Mouse (Mus musculus) limb, embryonic 14.5 days (tissue): ENCODE data around the gene Trmt44. TPM values are rescaled to one million over a fixed set of nuclear protein-coding genes. Genes with fewer than 3 reads are reported as not detected.

ENCODE experiments used
- ATAC-seq: fragments of 200-750 bp; cut with Nextera tagmentation; 2 replicates; pipeline ENCODE4 v1.8.0; 2017; ENCODE audit warnings: low read depth, moderate number of reproducible peaks, moderate TSS enrichment; ENCODE audit not compliant: low FRiP score
- DNase-seq: peaks from one replicate; pipeline ENCODE4 v3.0.0-alpha.2; 2015; ENCODE audit warnings: low spot score
- H3K27ac ChIP-seq: fragments of 300-500 bp; sonication (generic); replicated peaks from 2 replicates; pipeline ENCODE4 v1.5.1; 2014; ENCODE audit warnings: low read depth, mild to moderate bottlenecking, low read length, moderate library complexity, mixed read lengths
- H3K27me3 ChIP-seq: fragments of 300-500 bp; sonication (generic); 2 replicates; pipeline ENCODE4 v1.6.1; 2014; ENCODE audit warnings: low read length, mixed read lengths; ENCODE audit not compliant: control insufficient read depth, insufficient read depth
- H3K36me3 ChIP-seq: fragments of 300-500 bp; sonication (generic); 2 replicates; pipeline ENCODE4 v1.6.1; 2014; ENCODE audit warnings: mild to moderate bottlenecking, low read length, moderate library complexity, mixed read lengths; ENCODE audit not compliant: control insufficient read depth, insufficient read depth
- H3K4me1 ChIP-seq: fragments of 300-500 bp; sonication (generic); 2 replicates; pipeline ENCODE4 v1.6.1; 2014; ENCODE audit warnings: antibody characterized with exemption, low read length, mixed read lengths; ENCODE audit not compliant: control insufficient read depth, insufficient read depth
- H3K4me2 ChIP-seq: fragments of 300-500 bp; sonication (generic); replicated peaks from 2 replicates; pipeline ENCODE4 v1.6.1; 2014; ENCODE audit warnings: low read depth, mild to moderate bottlenecking, low read length, moderate library complexity; ENCODE audit not compliant: severe bottlenecking
- H3K4me3 ChIP-seq: fragments of 300-500 bp; sonication (generic); replicated peaks from 2 replicates; pipeline ENCODE4 v1.5.1; 2014; ENCODE audit warnings: low read length
- H3K9ac ChIP-seq: fragments of 300-500 bp; sonication (generic); 2 replicates; pipeline ENCODE4 v1.6.1; 2014; ENCODE audit warnings: mild to moderate bottlenecking, low read depth, low read length, moderate library complexity; ENCODE audit not compliant: severe bottlenecking
- H3K9me3 ChIP-seq: fragments of 300-500 bp; sonication (generic); 2 replicates; pipeline ENCODE4 v1.6.1; 2016; ENCODE audit warnings: low read length; ENCODE audit not compliant: control insufficient read depth
- POLR2A ChIP-seq: fragments of 200-500 bp; IDR thresholded peaks from 2 replicates; pipeline ENCODE4 v1.8.0; 2012; ENCODE audit warnings: inconsistent platforms, mild to moderate bottlenecking, moderate library complexity, borderline replicate concordance; ENCODE audit not compliant: insufficient read depth, insufficient read length; ENCODE audit errors: extremely low read depth
- WGBS: fragments of 180-500 bp; shearing (Covaris S2); extraction: QIAGEN DNeasy Blood & Tissue Kit; methylation state at CpG from one replicate; pipeline ENCODE4 v1.1.7; 2014; 5-methylcytosine and 5-hydroxymethylcytosine counted together
- polyA plus RNA-seq, 2 experiments: library from polyadenylated mRNA; depleted of rRNA in 1 of 2; stranded (reverse) in 1 of 2; unstranded in 1 of 2; fragments of >200 nt; fragmentation: Nextera tagmentation in 1 of 2; extraction: Ambion mirVana in 1 of 2; gene quantifications; 2 replicates each; pipeline versions ENCODE4 v1.2.1 to v1.2.3; 2012 to 2014

Trmt44 gene
- polyA plus RNA-seq, 2 experiments = 7.6 to 8.3 TPM

DNA sequence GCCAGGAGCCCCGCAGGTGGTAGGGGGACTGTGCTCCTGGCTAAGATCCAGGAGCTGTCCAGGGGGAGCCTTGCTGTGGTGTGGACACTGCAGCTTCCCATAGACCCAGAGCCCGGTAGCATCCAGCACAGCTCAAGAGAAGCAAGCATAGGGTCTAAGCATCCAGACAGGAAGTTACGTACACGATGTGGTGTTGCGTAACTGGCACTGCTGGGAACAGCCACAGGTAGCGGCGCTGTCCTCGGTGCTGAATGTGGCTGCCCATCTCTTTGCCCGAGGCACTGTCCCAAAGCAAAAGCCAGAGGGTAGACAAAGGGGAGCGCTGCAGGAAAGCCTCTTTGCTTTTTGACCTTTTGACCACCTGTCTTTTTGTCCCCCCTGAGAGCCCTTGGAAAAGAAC lies 43.3 kb downstream of the Trmt44 start:
- Histone ChIP-seq H3K9ac (no peak overlapping the region), H3K4me1 (no peaks in the 10 kb centered on the region), H3K36me3 (no peaks in the 10 kb centered on the region), H3K9me3 (no peaks in the 10 kb centered on the region), H3K27ac (no peak overlapping the region), H3K4me2 (no peak overlapping the region), H3K4me3 (no peak overlapping the region), H3K27me3 (no peaks in the 10 kb centered on the region)
- no peak for TF ChIP-seq POLR2A
- WGBS = 9% methylated on average over 10 of the region's 10 CpGs
- DNase-seq (peak; percentile 63), ATAC-seq (peak; percentile 44; the same call in 1 of the 2 replicates)

DNA sequence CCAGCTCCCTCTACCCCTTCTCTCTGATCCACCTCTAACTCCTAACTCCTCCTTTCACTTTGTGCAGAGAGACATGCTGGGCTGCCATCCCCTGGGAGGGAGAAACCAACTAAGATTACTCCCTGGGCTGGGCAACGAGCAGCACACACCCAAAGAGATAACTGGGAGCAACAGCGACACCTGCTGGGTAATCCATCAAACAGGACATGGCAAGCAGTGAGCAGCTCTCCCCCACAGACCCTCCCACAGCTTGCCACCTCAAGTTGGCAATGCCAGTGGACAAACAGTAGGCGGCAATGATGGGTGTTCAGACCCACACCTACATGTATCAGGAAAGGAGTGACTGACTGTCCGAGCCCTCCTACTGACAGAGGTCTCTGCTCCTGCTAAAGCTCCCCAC lies 44.4 kb downstream of the Trmt44 start:
- Histone ChIP-seq H3K27ac (no peak overlapping the region), H3K9ac (no peak overlapping the region), H3K4me2 (no peak overlapping the region), H3K4me1 (peaks cover 9% of the 10 kb centered on the region), H3K27me3 (peaks cover 1% of the 10 kb centered on the region; the same call in 1 of the 2 replicates), H3K4me3 (no peak overlapping the region), H3K9me3 (no peaks in the 10 kb centered on the region), H3K36me3 (no peaks in the 10 kb centered on the region)
- 23% methylated on average over 4 of the region's 4 CpGs for WGBS
- no peak for TF ChIP-seq POLR2A
- no peak for ATAC-seq
- DNase-seq = no peak

DNA sequence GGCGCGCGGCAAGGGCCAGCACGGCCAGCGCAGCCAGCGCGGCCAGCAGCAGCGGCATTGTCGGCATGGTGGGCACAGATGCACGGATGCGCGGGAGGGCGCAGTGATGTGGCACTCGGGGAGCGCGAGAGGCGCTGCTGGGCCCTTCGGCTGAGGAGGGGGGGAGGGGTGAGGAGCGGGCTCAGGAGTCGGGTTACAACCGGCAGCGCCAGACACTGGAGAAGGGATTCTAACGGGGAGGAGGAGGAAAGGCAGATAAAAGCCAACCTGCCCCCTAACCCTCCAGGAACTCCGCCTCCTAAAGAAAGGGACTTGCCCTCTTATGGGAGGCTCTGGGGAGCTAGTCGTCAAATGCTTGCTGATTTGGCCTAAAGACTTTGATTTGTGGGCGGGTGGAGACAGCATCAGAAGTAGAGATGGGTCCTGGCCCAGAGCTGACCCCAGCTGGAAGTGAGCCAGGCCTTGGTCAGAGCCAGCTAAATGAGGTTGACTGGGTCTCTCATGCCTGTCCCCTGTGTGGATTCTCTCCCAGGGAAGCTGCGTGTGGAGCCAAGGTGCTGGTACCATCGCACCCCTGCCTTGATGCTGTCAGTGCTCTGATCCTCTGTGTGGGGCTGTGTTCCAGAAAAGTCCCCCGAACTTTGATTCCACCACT lies 49.3 kb downstream of the Trmt44 start, which contains the start of gene Cpz:
Gene Cpz, minus strand, starts transcription at position 230 of the 655 bp plus-strand sequence.
- 3% methylated on average over 29 of the region's 29 CpGs for WGBS
- Histone ChIP-seq H3K27me3 (peaks cover 16% of the 10 kb centered on the region; the same call in 1 of the 2 replicates), H3K9ac (peak within 1 kb of the TSS; percentile 55), H3K4me3 (peak within 1 kb of the TSS; percentile 25), H3K4me2 (peak within 1 kb of the TSS; percentile 60), H3K4me1 (peaks cover 16% of the 10 kb centered on the region), H3K36me3 (no peaks in the 10 kb centered on the region), H3K9me3 (no peaks in the 10 kb centered on the region), H3K27ac (no peak within 1 kb of the TSS)
- no peak for TF ChIP-seq POLR2A
- ATAC-seq = peak; percentile 83
- DNase-seq = peak; percentile 75

DNA sequence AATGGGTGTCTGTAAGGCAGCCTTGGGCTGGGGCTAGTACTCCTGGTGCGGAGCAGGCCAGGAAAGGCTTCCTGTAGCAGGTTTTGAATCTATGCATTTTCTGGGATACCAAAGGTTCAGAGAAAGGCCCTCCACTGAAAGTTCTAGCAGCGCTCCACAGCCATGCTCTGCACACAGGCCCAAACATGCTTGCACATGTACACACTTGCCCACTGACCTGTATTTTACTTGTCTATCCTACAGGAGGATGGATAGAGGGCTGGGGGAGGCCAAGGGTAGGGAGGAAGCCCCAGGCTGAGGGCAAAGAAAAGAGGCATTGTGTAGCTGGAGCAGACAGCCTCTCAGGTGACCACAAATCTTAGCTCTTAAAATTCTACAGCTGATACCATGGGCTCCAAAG lies 50.5 kb downstream of the Trmt44 start:
- DNase-seq = no peak
- no peak for ATAC-seq
- Histone ChIP-seq H3K27me3 (peaks cover 16% of the 10 kb centered on the region; the same call in 1 of the 2 replicates), H3K4me2 (no peak overlapping the region), H3K4me1 (peaks cover 16% of the 10 kb centered on the region), H3K4me3 (no peak overlapping the region), H3K9ac (no peak overlapping the region), H3K27ac (no peak overlapping the region), H3K9me3 (no peaks in the 10 kb centered on the region), H3K36me3 (no peaks in the 10 kb centered on the region)
- no peak for TF ChIP-seq POLR2A
- WGBS = 72% methylated on average over 2 of the region's 2 CpGs

GRCm38 (mm10) chr5:35523735-35524134 lies 51.1 kb downstream of the Trmt44 start:
- Histone ChIP-seq H3K4me2 (no peak overlapping the region), H3K27ac (no peak overlapping the region), H3K27me3 (peaks cover 16% of the 10 kb centered on the region; the same call in 1 of the 2 replicates), H3K36me3 (no peaks in the 10 kb centered on the region), H3K9ac (no peak overlapping the region), H3K4me1 (peaks cover 16% of the 10 kb centered on the region), H3K9me3 (no peaks in the 10 kb centered on the region), H3K4me3 (no peak overlapping the region)
- ATAC-seq (no peak), DNase-seq (peak; percentile 60)
- WGBS = 4% methylated on average over 5 of the region's 5 CpGs
- no peak for TF ChIP-seq POLR2A

DNA sequence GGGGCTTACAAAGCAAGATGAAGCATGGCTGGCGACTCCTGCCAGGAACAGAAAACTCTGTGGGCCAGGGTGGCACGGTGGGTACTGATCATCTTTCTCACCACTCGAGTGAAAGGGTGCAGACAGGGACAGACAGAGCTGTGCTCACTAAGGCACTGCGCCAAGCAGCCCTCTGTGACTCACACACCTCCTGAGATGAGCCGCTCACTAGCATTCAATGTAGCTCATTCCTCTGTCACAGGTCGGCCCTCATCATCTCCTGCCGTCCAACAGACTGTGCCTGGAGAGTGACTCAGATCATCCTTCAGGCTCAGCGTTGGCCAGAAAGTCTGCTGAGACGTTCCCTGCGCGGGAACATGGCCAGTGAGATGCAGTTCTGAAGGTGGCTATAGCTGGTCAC lies 58.1 kb downstream of the Trmt44 start:
- no peaks in the 10 kb centered on the region for H3K4me1 ChIP-seq
- H3K9me3 ChIP-seq = no peaks in the 10 kb centered on the region
- ATAC-seq = no peak
- no peak overlapping the region for H3K27ac ChIP-seq
- H3K36me3 ChIP-seq = no peaks in the 10 kb centered on the region
- H3K4me3 ChIP-seq = no peak overlapping the region
- no peak for DNase-seq
- no peaks in the 10 kb centered on the region for H3K27me3 ChIP-seq
- no peak overlapping the region for H3K4me2 ChIP-seq
- no peak for TF ChIP-seq POLR2A
- H3K9ac ChIP-seq = no peak overlapping the region
- WGBS = 75% methylated on average over 11 of the region's 11 CpGs
